Mouse (Mus musculus) heart, postnatal 0 days (tissue): ENCODE data around the gene Myog. TPM values are rescaled to one million over a fixed set of nuclear protein-coding genes. Genes with fewer than 3 reads are reported as not detected.

Source experiments
- ATAC-seq: fragments of 200-750 bp; cut with Nextera tagmentation; 2 replicates; pipeline ENCODE4 v1.8.0; 2017; ENCODE audit warnings: low read depth, moderate number of reproducible peaks, moderate library complexity; ENCODE audit not compliant: insufficient read depth
- DNase-seq: peaks from one replicate; pipeline ENCODE4 v3.0.0-alpha.2; 2016; ENCODE audit warnings: low spot score
- H3K27ac ChIP-seq: fragments of 300-500 bp; sonication (generic); 2 replicates; pipeline ENCODE4 v1.5.1; 2014; ENCODE audit warnings: low read depth, mild to moderate bottlenecking
- H3K27me3 ChIP-seq: fragments of 300-500 bp; sonication (generic); 2 replicates; pipeline ENCODE4 v1.6.1; 2014; ENCODE audit warnings: low read length, mixed read lengths; ENCODE audit not compliant: control insufficient read depth, insufficient read depth
- H3K36me3 ChIP-seq: fragments of 300-500 bp; sonication (generic); replicated peaks from 2 replicates; pipeline ENCODE4 v1.6.1; 2014; ENCODE audit warnings: low read length, mixed read lengths; ENCODE audit not compliant: control insufficient read depth, insufficient read depth
- H3K4me1 ChIP-seq: fragments of 300-500 bp; sonication (generic); 2 replicates; pipeline ENCODE4 v1.6.1; 2014; ENCODE audit warnings: antibody characterized with exemption; ENCODE audit not compliant: control insufficient read depth, insufficient read depth
- H3K4me2 ChIP-seq: fragments of 300-500 bp; sonication (generic); 2 replicates; pipeline ENCODE4 v1.6.1; 2014; ENCODE audit warnings: low read depth, mild to moderate bottlenecking, low read length, moderate library complexity
- H3K4me3 ChIP-seq: fragments of 300-500 bp; sonication (generic); 2 replicates; pipeline ENCODE4 v1.5.1; 2014; ENCODE audit warnings: low read depth, low read length
- H3K9ac ChIP-seq: fragments of 300-500 bp; sonication (generic); replicated peaks from 2 replicates; pipeline ENCODE4 v1.6.1; 2014; ENCODE audit warnings: low read depth, low read length, mixed read lengths
- H3K9me3 ChIP-seq: fragments of 300-500 bp; sonication (generic); replicated peaks from 2 replicates; pipeline ENCODE4 v1.6.1; 2016; ENCODE audit warnings: low read length; ENCODE audit not compliant: control insufficient read depth
- CTCF ChIP-seq: IDR thresholded peaks from 2 replicates; pipeline ENCODE4 v1.5.1; 2016; ENCODE audit warnings: antibody characterized with exemption, control low read depth, low read depth
- EP300 ChIP-seq: IDR thresholded peaks from 2 replicates; pipeline ENCODE4 v1.6.1; 2016; ENCODE audit warnings: antibody characterized with exemption, low read depth
- WGBS: fragments of 180-500 bp; shearing (Covaris S2); extraction: QIAGEN DNeasy Blood & Tissue Kit; methylation state at CpG from one replicate; pipeline ENCODE4 v1.1.7; 2014; 5-methylcytosine and 5-hydroxymethylcytosine counted together
- polyA plus RNA-seq: library from polyadenylated mRNA; unstranded; fragments of >200 nt; fragmentation: Nextera tagmentation; extraction: Ambion mirVana; gene quantifications from 2 replicates; pipeline ENCODE4 v1.2.1, GENCODE M21; 2015
- total RNA-seq: library from RNA; depleted of rRNA; stranded (reverse); fragments of >200 nt; gene quantifications from 2 replicates; pipeline ENCODE4 v1.2.3, GENCODE M21; 2014; ENCODE audit warnings: low replicate concordance; rRNA removed

Gene Myog
- total and polyA plus RNA-seq, 2 experiments from 2014 or later = 0.31 TPM; not detected in 1

DNA sequence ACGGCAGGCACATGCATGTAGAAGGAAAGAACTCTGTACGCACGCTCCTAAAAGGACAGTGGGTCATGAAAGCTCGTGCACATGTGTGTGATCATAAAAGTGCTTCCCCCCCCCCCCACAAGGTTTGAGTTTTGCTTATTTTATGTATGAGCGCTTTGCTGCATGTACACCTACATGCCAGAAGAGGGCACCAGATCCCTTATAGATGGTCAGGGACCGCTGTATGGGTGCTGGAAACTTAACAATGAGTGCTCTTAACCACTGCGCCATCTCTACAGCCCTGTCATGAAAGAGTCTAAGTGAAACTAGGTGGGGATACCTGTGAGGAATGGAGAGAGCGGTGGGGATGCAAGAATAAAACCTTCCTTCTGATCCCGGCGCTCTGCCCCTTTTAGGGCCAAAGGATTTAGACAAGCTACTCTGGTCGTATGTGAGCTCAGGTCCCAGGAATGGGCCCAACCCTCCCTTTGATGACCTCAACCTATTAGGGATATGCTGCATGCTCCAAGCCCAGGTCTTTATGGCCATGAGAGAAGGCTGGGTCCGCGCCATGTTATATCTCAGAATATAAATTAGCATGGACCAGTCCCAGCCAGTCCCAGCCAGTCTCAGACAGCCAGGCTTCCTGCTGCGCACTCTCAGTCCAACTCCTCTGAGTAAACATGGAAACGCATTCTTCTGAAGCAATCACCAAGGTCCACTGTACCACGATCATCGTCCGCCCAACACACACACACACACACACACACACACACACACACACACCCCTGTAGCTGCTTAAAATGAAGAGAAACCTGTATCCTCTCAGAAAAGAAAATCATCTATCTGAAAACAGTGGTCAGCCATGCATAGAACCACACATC is 50.2 kb downstream of the Myog start:
- 92% methylated on average over 18 of the region's 18 CpGs for WGBS
- Histone ChIP-seq H3K4me2 (no peak overlapping the region), H3K36me3 (no peaks in the 10 kb centered on the region), H3K27me3 (no peaks in the 10 kb centered on the region), H3K9me3 (no peaks in the 10 kb centered on the region), H3K9ac (no peak overlapping the region), H3K4me3 (no peak overlapping the region), H3K27ac (no peak overlapping the region), H3K4me1 (peaks cover 33% of the 10 kb centered on the region)
- TF ChIP-seq CTCF (peak; percentile 21; the same call in 1 of the 2 replicates), EP300 (no peak)
- DNase-seq (no peak), ATAC-seq (no peak)

DNA sequence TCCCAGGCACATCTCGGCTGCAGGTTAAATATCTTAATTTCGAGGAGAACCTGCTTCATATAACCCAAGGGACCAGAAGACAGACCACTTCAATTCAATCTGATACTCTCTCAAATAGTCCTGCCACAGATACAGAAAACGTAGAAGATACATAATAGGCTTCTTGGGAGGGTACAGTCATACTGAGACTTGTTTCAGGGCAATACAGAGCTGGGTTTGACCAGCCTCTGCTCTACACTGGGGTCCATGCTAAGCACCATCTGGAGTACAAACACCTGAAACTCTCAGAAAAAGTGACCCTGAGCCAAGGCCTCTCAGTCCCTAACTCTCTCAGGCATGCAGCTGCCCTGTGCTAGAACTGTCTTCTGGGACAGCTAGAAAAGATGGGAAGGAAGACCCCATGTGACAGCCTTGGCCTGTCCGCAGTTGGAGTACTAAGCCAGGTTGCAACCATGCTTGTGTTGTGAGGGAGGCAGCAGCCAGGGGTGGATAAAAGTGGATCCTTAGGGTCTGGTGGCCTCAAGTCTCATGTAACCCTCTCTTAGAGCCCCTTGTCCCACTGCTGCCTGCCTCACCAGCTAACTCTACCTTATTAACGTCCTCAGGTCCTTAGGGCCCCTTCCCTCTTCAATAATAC is 52.0 kb downstream of the Myog start:
- ATAC-seq (no peak), DNase-seq (no peak)
- Histone ChIP-seq H3K9me3 (no peaks in the 10 kb centered on the region), H3K4me3 (no peak overlapping the region), H3K9ac (no peak overlapping the region), H3K27me3 (no peaks in the 10 kb centered on the region), H3K36me3 (peaks cover 10% of the 10 kb centered on the region), H3K4me2 (peak overlapping the region; percentile 78), H3K4me1 (peaks cover 26% of the 10 kb centered on the region), H3K27ac (peak overlapping the region; percentile 85)
- TF ChIP-seq EP300 (no peak), CTCF (no peak)
- 59% methylated on average over 5 of the region's 5 CpGs for WGBS

Other genes starting within 250 kb of the Myog start
- gene Btg2, start 210.9 kb upstream of the Myog start, total RNA-seq = 46.8 and 52.9 TPM in 2 replicates
- 27.4 and 33.7 TPM in 2 replicates for gene Btg2, start 210.9 kb upstream of the Myog start, polyA plus RNA-seq
- 0.76 and 1.5 TPM in 2 replicates for gene Chit1, start 178.7 kb upstream of the Myog start, total RNA-seq
- gene Chit1, start 178.7 kb upstream of the Myog start, polyA plus RNA-seq = 0.19 and 0.30 TPM in 2 replicates
- 0.69 TPM in 1 of 2 replicates, not detected in the other for gene Chil1, start 107.8 kb upstream of the Myog start, total RNA-seq
- gene Chil1, start 107.8 kb upstream of the Myog start, polyA plus RNA-seq = 0.59 and 0.95 TPM in 2 replicates
- gene Mybph, start 96.5 kb upstream of the Myog start, total RNA-seq = not detected in 2 replicates
- gene Mybph, start 96.5 kb upstream of the Myog start, polyA plus RNA-seq = 0.12 TPM in 2 replicates
- 15.5 and 29.2 TPM in 2 replicates for gene Adora1, start 54.6 kb upstream of the Myog start, total RNA-seq
- 11.7 and 12.9 TPM in 2 replicates for gene Adora1, start 54.6 kb upstream of the Myog start, polyA plus RNA-seq
- 5.2 and 12.3 TPM in 2 replicates for gene Ppfia4, start 42.9 kb downstream of the Myog start, total RNA-seq
- gene Ppfia4, start 42.9 kb downstream of the Myog start, polyA plus RNA-seq = 6.2 and 6.4 TPM in 2 replicates
- 51.8 and 59.8 TPM in 2 replicates for gene Tmem183a, start 72.0 kb downstream of the Myog start, total RNA-seq
- 30.1 and 31.1 TPM in 2 replicates for gene Tmem183a, start 72.0 kb downstream of the Myog start, polyA plus RNA-seq
- not detected in 2 replicates for gene 4933406M09Rik, start 96.0 kb downstream of the Myog start, total RNA-seq
- gene 4933406M09Rik, start 96.0 kb downstream of the Myog start, polyA plus RNA-seq = not detected in 2 replicates
- 34.4 and 40.0 TPM in 2 replicates for gene Cyb5r1, start 115.6 kb downstream of the Myog start, total RNA-seq
- 32.9 and 33.9 TPM in 2 replicates for gene Cyb5r1, start 115.6 kb downstream of the Myog start, polyA plus RNA-seq
- gene Adipor1, start 125.4 kb downstream of the Myog start, total RNA-seq = 210 and 238 TPM in 2 replicates
- 123 and 124 TPM in 2 replicates for gene Adipor1, start 125.4 kb downstream of the Myog start, polyA plus RNA-seq
- 15.9 and 17.5 TPM in 2 replicates for gene Klhl12, start 165.5 kb downstream of the Myog start, total RNA-seq
- gene Klhl12, start 165.5 kb downstream of the Myog start, polyA plus RNA-seq = 13.6 and 13.9 TPM in 2 replicates
- 9.7 and 14.0 TPM in 2 replicates for gene Rabif, start 204.7 kb downstream of the Myog start, total RNA-seq
- 21.4 and 22.8 TPM in 2 replicates for gene Rabif, start 204.7 kb downstream of the Myog start, polyA plus RNA-seq